Mouse (Mus musculus) ES-Bruce4 (cell line): ENCODE data around the gene Zfp385b. TPM values are rescaled to one million over a fixed set of nuclear protein-coding genes. Genes with fewer than 3 reads are reported as not detected.

Experiments used
- H3K27ac ChIP-seq: 2 replicates; pipeline ENCODE4 v1.5.1; 2012; ENCODE audit warnings: low read length, inconsistent platforms; ENCODE audit not compliant: insufficient read depth
- H3K27me3 ChIP-seq: 2 replicates; pipeline ENCODE4 v1.6.1; 2012; ENCODE audit warnings: mild to moderate bottlenecking, low read length, inconsistent platforms; ENCODE audit not compliant: control insufficient read depth, poor library complexity, insufficient read depth, severe bottlenecking
- H3K36me3 ChIP-seq: 2 replicates; pipeline ENCODE4 v1.6.1; 2012; ENCODE audit warnings: inconsistent platforms, mild to moderate bottlenecking, low read length, moderate library complexity; ENCODE audit not compliant: control insufficient read depth, poor library complexity, insufficient read depth, severe bottlenecking
- H3K4me1 ChIP-seq: one replicate; pipeline ENCODE4 v1.8.1; 2011; ENCODE audit warnings: low read length; ENCODE audit not compliant: control insufficient read depth, insufficient read depth
- H3K4me3 ChIP-seq: 2 replicates; pipeline ENCODE4 v1.5.1; 2011; ENCODE audit warnings: low read depth, mild to moderate bottlenecking, low read length
- H3K9ac ChIP-seq: 2 replicates; pipeline ENCODE4 v1.6.1; 2012; ENCODE audit warnings: low read depth, mild to moderate bottlenecking, inconsistent platforms; ENCODE audit not compliant: poor library complexity, severe bottlenecking
- H3K9me3 ChIP-seq: replicated peaks from 2 replicates; pipeline ENCODE4 v1.6.1; 2012; ENCODE audit warnings: mild to moderate bottlenecking, low read length, inconsistent platforms; ENCODE audit not compliant: control insufficient read depth, poor library complexity, insufficient read depth, severe bottlenecking
- CTCF ChIP-seq: IDR thresholded peaks from one replicate; pipeline ENCODE4 v1.8.1; 2011; ENCODE audit warnings: low read depth, low read length
- EP300 ChIP-seq: IDR thresholded peaks from 2 replicates; pipeline ENCODE4 v1.6.1; 2011; ENCODE audit warnings: low read depth, low read length; ENCODE audit not compliant: insufficient read depth
- POLR2A ChIP-seq: IDR thresholded peaks from one replicate; pipeline ENCODE4 v1.8.1; 2011; ENCODE audit warnings: low read length; ENCODE audit not compliant: insufficient read depth
- polyA plus RNA-seq: library from polyadenylated mRNA; stranded (reverse); fragments of >200 nt; gene quantifications from 2 replicates; pipeline ENCODE4 v1.2.4, GENCODE M21; 2011; ENCODE audit warnings: low read depth; ENCODE audit not compliant: missing spikeins, insufficient read depth, insufficient read length

The Zfp385b gene
- polyA plus RNA-seq, 1 experiment = not detected

GRCm38 (mm10) chr2:77672215-77672905, 147.1 kb downstream of the Zfp385b start:
- TF ChIP-seq EP300 = no peak
- TF ChIP-seq POLR2A = no peak
- no peak for TF ChIP-seq CTCF
- H3K36me3 ChIP-seq = no peaks in the 10 kb centered on the region
- no peak overlapping the region for H3K27ac ChIP-seq
- no peaks in the 10 kb centered on the region for H3K9me3 ChIP-seq
- no peaks in the 10 kb centered on the region for H3K4me1 ChIP-seq
- no peak overlapping the region for H3K4me3 ChIP-seq
- no peaks in the 10 kb centered on the region for H3K27me3 ChIP-seq
- H3K9ac ChIP-seq = no peak overlapping the region

- H3K9ac ChIP-seq = no peak overlapping the region
- no peak overlapping the region for H3K27ac ChIP-seq
- no peaks in the 10 kb centered on the region for H3K9me3 ChIP-seq
- no peaks in the 10 kb centered on the region for H3K36me3 ChIP-seq
- H3K4me1 ChIP-seq = no peaks in the 10 kb centered on the region
- no peak for TF ChIP-seq EP300
- H3K27me3 ChIP-seq = no peaks in the 10 kb centered on the region
- no peak overlapping the region for H3K4me3 ChIP-seq
Measured at GRCm38 (mm10) chr2:77662171-77662570, 157.3 kb downstream of the Zfp385b start.

- no peaks in the 10 kb centered on the region for H3K4me1 ChIP-seq
- no peaks in the 10 kb centered on the region for H3K36me3 ChIP-seq
- H3K4me3 ChIP-seq = no peak overlapping the region
- no peaks in the 10 kb centered on the region for H3K27me3 ChIP-seq
- H3K27ac ChIP-seq = no peak overlapping the region
- H3K9ac ChIP-seq = no peak overlapping the region
- TF ChIP-seq EP300 (no peak), POLR2A (no peak), CTCF (no peak)
- no peaks in the 10 kb centered on the region for H3K9me3 ChIP-seq
Measured at GRCm38 (mm10) chr2:77653686-77654085, 165.8 kb downstream of the Zfp385b start.

- Histone ChIP-seq H3K9ac (no peak overlapping the region), H3K9me3 (no peaks in the 10 kb centered on the region), H3K27me3 (no peaks in the 10 kb centered on the region), H3K27ac (no peak overlapping the region), H3K4me1 (no peaks in the 10 kb centered on the region), H3K36me3 (no peaks in the 10 kb centered on the region), H3K4me3 (no peak overlapping the region)
- TF ChIP-seq EP300 (no peak), CTCF (no peak), POLR2A (no peak)
Measured at GRCm38 (mm10) chr2:77641521-77642170, 177.8 kb downstream of the Zfp385b start.

GRCm38 (mm10) chr2:77639993-77640392, 179.4 kb downstream of the Zfp385b start:
- H3K4me1 ChIP-seq = no peaks in the 10 kb centered on the region
- H3K36me3 ChIP-seq = no peaks in the 10 kb centered on the region
- H3K27ac ChIP-seq = no peak overlapping the region
- no peaks in the 10 kb centered on the region for H3K9me3 ChIP-seq
- H3K4me3 ChIP-seq = no peak overlapping the region
- TF ChIP-seq POLR2A (no peak), EP300 (no peak), CTCF (no peak)
- no peak overlapping the region for H3K9ac ChIP-seq
- no peaks in the 10 kb centered on the region for H3K27me3 ChIP-seq

- no peak overlapping the region for H3K27ac ChIP-seq
- no peaks in the 10 kb centered on the region for H3K36me3 ChIP-seq
- no peaks in the 10 kb centered on the region for H3K4me1 ChIP-seq
- no peak overlapping the region for H3K9ac ChIP-seq
- H3K4me3 ChIP-seq = no peak overlapping the region
- no peaks in the 10 kb centered on the region for H3K9me3 ChIP-seq
- no peaks in the 10 kb centered on the region for H3K27me3 ChIP-seq
- no peak for TF ChIP-seq EP300
- TF ChIP-seq POLR2A = no peak
- no peak for TF ChIP-seq CTCF
Measured at GRCm38 (mm10) chr2:77631606-77632005, 187.8 kb downstream of the Zfp385b start.
